In genomic region chr16:77500413-77500812, GRCm38 (mm10) we compare ENCODE assay signal across 8 mouse cellular contexts.
DNase-seq lines count a peak whose midpoint lies in the region; ATAC-seq and TF ChIP-seq lines count a peak whose summit lies in the region.

No protein-coding gene starts in this region.

- peak overlapping the region; percentile 89 for H3K27ac ChIP-seq in brown adipose tissue, adult 24 weeks (replicated peaks; ENCODE audit: low read depth, low read length)
- H3K27ac ChIP-seq in heart, embryonic 15.5 days: peak overlapping the region; percentile 88
- H3K27ac ChIP-seq in limb, embryonic 10.5 days: peak overlapping the region; percentile 59; the same call in 1 of the 2 replicates

- H3K4me1 ChIP-seq in brown adipose tissue, adult 24 weeks (ENCODE audit: control insufficient read depth, insufficient read depth, insufficient read length, low read length): no peaks in the 10 kb centered on the region; the same call in 1 of the 2 replicates
- H3K4me1 ChIP-seq in heart, embryonic 15.5 days (replicated peaks): peaks cover 15% of the 10 kb centered on the region
- peaks cover 5% of the 10 kb centered on the region; the same call in 1 of the 2 replicates for H3K4me1 ChIP-seq in limb, embryonic 10.5 days

- no peaks in the 10 kb centered on the region for H3K9me3 ChIP-seq in heart, embryonic 15.5 days (replicated peaks)
- H3K9me3 ChIP-seq in limb, embryonic 10.5 days (replicated peaks): no peaks in the 10 kb centered on the region

- ATAC-seq in heart, embryonic 15.5 days (replicated peaks; ENCODE audit: insufficient number of reproducible peaks, insufficient read depth, low FRiP score, low read depth): peak; percentile 88
- ATAC-seq in monocyte, adult 5-6 weeks (replicated peaks; ENCODE audit: insufficient number of reproducible peaks, low FRiP score, low TSS enrichment, poor library complexity, severe bottlenecking): no peak

- H3K36me3 ChIP-seq in heart, embryonic 15.5 days: no peaks in the 10 kb centered on the region
- H3K36me3 ChIP-seq in limb, embryonic 10.5 days: 0 out of 2 replicates have a peak, but pooled peaks cover 4% of the 10 kb centered on the region
- H3K36me3 ChIP-seq in myocyte (ENCODE audit: control insufficient read depth, insufficient read depth): no peaks in the 10 kb centered on the region

- H3K79me2 ChIP-seq in myocyte (ENCODE audit: control insufficient read depth, insufficient read depth): peaks cover 21% of the 10 kb centered on the region

- WGBS in heart, embryonic 15.5 days: 8% methylated on average over 6 of the region's 6 CpGs
- 80% methylated on average over 6 of the region's 6 CpGs for WGBS in limb, embryonic 10.5 days

- peak overlapping the region; percentile 58 for H3K4me3 ChIP-seq in brown adipose tissue, adult 24 weeks (ENCODE audit: insufficient read depth, low read depth, low read length)
- peak overlapping the region; percentile 47 for H3K4me3 ChIP-seq in heart, embryonic 15.5 days
- no peak overlapping the region for H3K4me3 ChIP-seq in limb, embryonic 10.5 days
- peak overlapping the region; percentile 39 for H3K4me3 ChIP-seq in myocyte

- no peak for TF ChIP-seq POLR2A in myocyte (IDR thresholded peaks at IDR 0.05; ENCODE audit: insufficient read length, low read depth)

- no peak overlapping the region for H3ac ChIP-seq in myocyte (ENCODE audit: control insufficient read depth, insufficient read length)

- no peaks in the 10 kb centered on the region for H3K27me3 ChIP-seq in heart, embryonic 15.5 days
- no peaks in the 10 kb centered on the region for H3K27me3 ChIP-seq in limb, embryonic 10.5 days (ENCODE audit: low read depth, poor library complexity, severe bottlenecking)
- no peaks in the 10 kb centered on the region for H3K27me3 ChIP-seq in myocyte (ENCODE audit: control insufficient read depth, insufficient read depth, insufficient read length)

- H3K9ac ChIP-seq in heart, embryonic 15.5 days: peak overlapping the region; percentile 35

- H3K4me2 ChIP-seq in heart, embryonic 15.5 days: peak overlapping the region; percentile 62
- H3K4me2 ChIP-seq in myocyte (ENCODE audit: low read depth): peak overlapping the region; percentile 77

- peak; percentile 3 for DNase-seq in kidney, adult 11 months
- DNase-seq in kidney, postnatal 36 days: no peak
- no peak for DNase-seq in limb, embryonic 10.5 days (ENCODE audit: low spot score)
- no peak for DNase-seq in ovary, adult 18-20 months (ENCODE audit: low spot score)

TF ChIP-seq in myocyte, 11 proteins besides CTCF, POLR2A, EP300 and RAD21:
- TF ChIP-seq TCF12 (IDR thresholded peaks at IDR 0.05; ENCODE audit: insufficient read depth, poor library complexity, severe bottlenecking) (no peak), REST (IDR thresholded peaks at IDR 0.05; ENCODE audit: insufficient read depth, insufficient read length) (no peak), MYOG (IDR thresholded peaks at IDR 0.05; ENCODE audit: control insufficient read depth in 1 of 3, insufficient read depth in 1 of 3, insufficient read length in 2 of 3, low read depth in 2 of 3) (no peak), MYOD1 (IDR thresholded peaks at IDR 0.05; ENCODE audit: control insufficient read depth in 1 of 3, insufficient read length in 2 of 3, low read depth in 2 of 3) (no peak), MAX (IDR thresholded peaks at IDR 0.05; ENCODE audit: low read depth) (no peak), USF1 (IDR thresholded peaks at IDR 0.05; ENCODE audit: low read depth) (no peak), TCF3 (IDR thresholded peaks at IDR 0.05; ENCODE audit: insufficient read length, low read depth) (no peak), POLR2AphosphoS2 (IDR thresholded peaks at IDR 0.05; ENCODE audit: insufficient read length, low read depth) (no peak), E2F4 (IDR thresholded peaks at IDR 0.05; ENCODE audit: insufficient read depth) (no peak)
TF ChIP-seq in myocyte: peak in this region for 0.
